Mouse (Mus musculus): ENCODE results near the gene Gm813. TPM values are rescaled to one million over a fixed set of nuclear protein-coding genes. Genes with fewer than 3 reads are reported as not detected.

The Gm813 gene
- polyA plus RNA-seq, 1 experiment from 2014 or later = not detected

DNA sequence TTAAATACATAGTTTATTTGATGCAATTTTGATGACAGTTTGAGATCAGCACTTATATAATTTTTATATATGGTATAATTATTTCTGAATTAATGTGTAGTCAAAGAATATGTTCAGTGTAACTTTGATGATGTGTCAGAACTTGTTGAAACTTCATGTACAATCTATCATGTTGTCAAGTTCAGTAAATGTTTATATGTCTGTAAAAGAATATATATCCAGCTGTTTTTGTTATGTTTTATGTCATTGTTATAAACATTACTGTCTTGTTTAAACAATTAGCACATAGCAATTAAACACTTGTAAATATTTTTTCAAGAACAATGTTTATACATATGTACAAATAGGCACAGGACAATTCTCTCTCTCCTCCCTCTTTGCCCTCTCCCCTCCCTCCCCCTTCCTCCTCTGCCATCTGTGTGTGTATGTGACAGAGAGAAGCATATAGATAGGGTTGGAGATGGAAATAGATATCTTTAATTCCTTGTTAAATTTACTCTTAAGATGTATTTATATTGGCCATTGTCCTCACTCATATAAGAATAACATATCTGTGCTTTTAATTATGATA, 46.0 kb downstream of the Gm813 start:
- Histone ChIP-seq H3K4me3 (ENCODE audit: low read depth, low read length) (no peak overlapping the region), H3K4me2 (replicated peaks; ENCODE audit: low read depth) (no peak overlapping the region), H3K9ac (ENCODE audit: low read length) (no peak overlapping the region), H3K36me3 (ENCODE audit: control insufficient read depth, insufficient read depth, low read length) (no peaks in the 10 kb centered on the region), H3K9me3 (ENCODE audit: control insufficient read depth, low read length) (no peaks in the 10 kb centered on the region), H3K27me3 (ENCODE audit: control insufficient read depth, insufficient read depth, low read length) (no peaks in the 10 kb centered on the region), H3K27ac (replicated peaks) (no peak overlapping the region), H3K4me1 (replicated peaks; ENCODE audit: control insufficient read depth, insufficient read depth) (no peaks in the 10 kb centered on the region)
- TF ChIP-seq CTCF (IDR thresholded peaks at IDR 0.05; ENCODE audit: low read depth) (no peak), EP300 (optimal IDR thresholded peaks at IDR 0.05) (no peak)
- no peak for DNase-seq (ENCODE audit: low spot score)
- ATAC-seq (ENCODE audit: low FRiP score, low TSS enrichment) = no peak

Other genes with a start within 250 kb of the Gm813 start
- gene Dcbld2, start 208.5 kb downstream of the Gm813 start, polyA plus RNA-seq (2015; fragmentation: Nextera tagmentation; extraction: Ambion mirVana) = 3.7 and 4.5 TPM in 2 replicates
- 7.1 and 8.0 TPM in 2 replicates for gene St3gal6, start 92.7 kb downstream of the Gm813 start, polyA plus RNA-seq (2015; fragmentation: Nextera tagmentation; extraction: Ambion mirVana)
- not detected in 2 replicates for gene E330017A01Rik, start 21.8 kb upstream of the Gm813 start, polyA plus RNA-seq (2015; fragmentation: Nextera tagmentation; extraction: Ambion mirVana)
- gene Cpox, start 53.3 kb upstream of the Gm813 start, polyA plus RNA-seq (2015; fragmentation: Nextera tagmentation; extraction: Ambion mirVana) = 42.3 and 44.9 TPM in 2 replicates
- gene Gpr15, start 102.1 kb upstream of the Gm813 start, polyA plus RNA-seq (2015; fragmentation: Nextera tagmentation; extraction: Ambion mirVana) = not detected in 2 replicates
- 91.1 and 92.7 TPM in 2 replicates for gene Cldnd1, start 110.9 kb upstream of the Gm813 start, polyA plus RNA-seq (2015; fragmentation: Nextera tagmentation; extraction: Ambion mirVana)
- not detected in 2 replicates for gene Olfr172, start 146.2 kb upstream of the Gm813 start, polyA plus RNA-seq (2015; fragmentation: Nextera tagmentation; extraction: Ambion mirVana)
- gene Olfr173, start 183.3 kb upstream of the Gm813 start, polyA plus RNA-seq (2015; fragmentation: Nextera tagmentation; extraction: Ambion mirVana) = not detected in 2 replicates
- not detected in 2 replicates for gene Olfr175-ps1, start 209.8 kb upstream of the Gm813 start, polyA plus RNA-seq (2015; fragmentation: Nextera tagmentation; extraction: Ambion mirVana)